Mouse (Mus musculus): ENCODE measurements around the gene Ptprcap. TPM values are rescaled to one million over a fixed set of nuclear protein-coding genes. Genes with fewer than 3 reads are reported as not detected.
"Not testable (repeated sequence)": the region's sequence is repeated elsewhere in the genome, so short reads cannot be mapped to it uniquely, and the experiment has no call there.

Gene Ptprcap
- polyA plus RNA-seq, 1 experiment from 2014 or later = 1.1 TPM

DNA sequence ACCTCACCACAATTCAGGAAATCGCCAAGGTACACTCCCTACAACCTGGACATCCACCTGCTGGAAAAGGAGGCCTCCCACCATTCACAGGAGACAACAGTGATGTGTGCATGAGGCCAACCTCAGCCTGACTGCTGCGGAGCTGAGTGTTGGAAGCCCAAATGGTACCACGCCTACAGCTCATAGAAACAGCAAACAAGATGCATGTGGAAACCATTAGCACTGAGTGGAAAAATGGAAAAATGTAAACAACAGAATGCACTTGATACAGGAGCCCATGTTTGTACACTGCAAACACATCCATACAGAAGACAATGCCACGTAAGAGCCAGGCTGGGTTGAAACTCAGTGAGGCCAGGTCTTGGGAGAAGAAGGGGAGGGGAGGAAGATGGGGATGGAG, 29.0 kb upstream of the Ptprcap start:
- H3K9ac ChIP-seq (replicated peaks; ENCODE audit: low read length) = no peak overlapping the region
- 68% methylated on average over 4 of the region's 4 CpGs for WGBS
- H3K27me3 ChIP-seq (ENCODE audit: insufficient read depth, low read length) = no peaks in the 10 kb centered on the region
- peaks cover 14% of the 10 kb centered on the region for H3K36me3 ChIP-seq (ENCODE audit: insufficient read depth, low read length)
- H3K4me1 ChIP-seq (ENCODE audit: insufficient read depth, low read length) = peaks cover 32% of the 10 kb centered on the region
- no peak for ATAC-seq (ENCODE audit: low FRiP score, low TSS enrichment)
- H3K27ac ChIP-seq (ENCODE audit: low read length) = no peak overlapping the region
- H3K9me3 ChIP-seq (ENCODE audit: low read length) = no peaks in the 10 kb centered on the region
- H3K4me2 ChIP-seq (replicated peaks; ENCODE audit: low read depth, low read length) = no peak overlapping the region
- no peak overlapping the region for H3K4me3 ChIP-seq (ENCODE audit: low read length)

DNA sequence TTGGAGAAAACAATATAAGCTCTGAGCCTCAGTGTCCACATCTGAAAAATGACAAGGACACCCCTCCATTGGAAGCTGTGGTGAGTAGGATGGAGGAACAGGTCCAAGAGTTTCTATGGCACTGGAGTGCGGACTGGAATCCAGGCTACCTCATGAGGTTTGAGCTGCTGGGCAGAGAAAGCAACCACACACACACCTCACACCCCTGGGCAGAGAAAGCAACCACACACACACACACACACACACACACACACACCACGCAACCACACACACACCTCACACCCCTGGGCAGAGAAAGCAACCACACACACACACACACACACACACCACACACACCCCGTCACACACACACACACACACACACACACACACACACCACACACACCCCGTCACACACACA, 28.1 kb upstream of the Ptprcap start:
- peak overlapping the region; percentile 62 for H3K4me2 ChIP-seq (replicated peaks; ENCODE audit: low read depth, low read length)
- H3K27ac ChIP-seq (ENCODE audit: low read length) = 0 out of 2 replicates have a peak overlapping the region, but pooled peaks have one; percentile 52
- peaks cover 28% of the 10 kb centered on the region for H3K4me1 ChIP-seq (ENCODE audit: insufficient read depth, low read length)
- peaks cover 15% of the 10 kb centered on the region for H3K36me3 ChIP-seq (ENCODE audit: insufficient read depth, low read length)
- peak; percentile 33 for ATAC-seq (ENCODE audit: low FRiP score, low TSS enrichment)
- H3K9ac ChIP-seq (replicated peaks; ENCODE audit: low read length) = peak overlapping the region; percentile 52; the same call in 1 of the 2 replicates
- H3K27me3 ChIP-seq (ENCODE audit: insufficient read depth, low read length); H3K9me3 ChIP-seq (ENCODE audit: low read length): not testable (repeated sequence)
- peak overlapping the region; percentile 70 for H3K4me3 ChIP-seq (ENCODE audit: low read length)
- 12% methylated on average over 2 of the region's 4 CpGs for WGBS

DNA sequence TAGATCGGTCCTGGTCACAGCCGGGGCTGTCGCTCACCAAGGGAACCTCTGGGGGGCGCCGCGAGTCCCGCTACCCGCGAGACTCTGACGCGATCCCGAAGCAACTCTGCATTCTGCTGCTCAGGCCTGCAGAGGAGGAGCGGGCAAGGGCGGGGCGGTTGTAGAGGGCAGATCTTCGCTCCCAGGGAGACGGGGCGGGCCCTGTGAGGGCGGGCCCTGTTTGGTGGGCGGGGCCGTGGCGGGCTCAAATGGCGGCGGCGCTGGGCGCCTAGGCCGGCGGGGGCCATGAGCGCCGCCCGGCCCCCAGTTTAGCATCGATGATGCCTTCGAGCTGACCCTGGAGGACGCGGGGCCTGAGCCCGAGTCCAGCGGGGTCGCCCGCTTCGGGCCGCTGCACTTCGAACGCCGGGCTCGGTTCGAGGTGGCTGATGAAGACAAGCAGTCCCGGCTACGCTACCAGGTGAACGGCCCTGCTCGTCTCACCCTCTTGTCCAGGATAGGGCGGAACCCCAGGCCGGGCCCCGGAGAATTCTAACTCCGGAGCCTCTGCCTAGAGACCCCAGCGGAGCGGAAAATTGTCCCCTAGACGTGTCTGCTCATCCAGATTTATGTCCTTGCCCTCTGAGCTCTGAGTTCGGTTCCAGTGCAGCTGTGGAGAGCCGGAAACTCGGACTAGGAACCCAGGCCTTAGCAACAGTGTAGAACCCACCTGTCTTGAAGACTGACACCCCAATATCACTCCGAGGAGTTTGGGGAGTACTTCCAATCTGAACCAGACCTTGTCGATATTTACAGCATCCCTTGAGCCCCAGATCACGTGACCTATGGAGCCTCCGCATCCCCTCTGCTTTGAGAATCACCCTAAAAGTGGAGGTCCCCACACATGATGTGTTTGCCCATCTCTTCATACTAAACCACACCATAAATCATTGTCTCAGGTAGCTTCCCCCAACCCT, 27.4 kb upstream of the Ptprcap start, which contains the start of gene Aip:
Gene Aip, minus strand, starts transcription at position 118 of the 956 bp plus-strand sequence.
- peak within 1 kb of the TSS; percentile 57 for H3K27ac ChIP-seq (ENCODE audit: low read length)
- H3K9ac ChIP-seq (replicated peaks; ENCODE audit: low read length) = peak within 1 kb of the TSS; percentile 87
- H3K36me3 ChIP-seq (ENCODE audit: insufficient read depth, low read length) = peaks cover 16% of the 10 kb centered on the region
- H3K4me1 ChIP-seq (ENCODE audit: insufficient read depth, low read length) = peaks cover 20% of the 10 kb centered on the region
- peak; percentile 96 for ATAC-seq (ENCODE audit: low FRiP score, low TSS enrichment)
- no peaks in the 10 kb centered on the region for H3K9me3 ChIP-seq (ENCODE audit: low read length)
- peak within 1 kb of the TSS; percentile 70 for H3K4me3 ChIP-seq (ENCODE audit: low read length)
- peak within 1 kb of the TSS; percentile 62 for H3K4me2 ChIP-seq (replicated peaks; ENCODE audit: low read depth, low read length)
- no peaks in the 10 kb centered on the region for H3K27me3 ChIP-seq (ENCODE audit: insufficient read depth, low read length)
- WGBS = under 1% methylated on average over 58 of the region's 64 CpGs

DNA sequence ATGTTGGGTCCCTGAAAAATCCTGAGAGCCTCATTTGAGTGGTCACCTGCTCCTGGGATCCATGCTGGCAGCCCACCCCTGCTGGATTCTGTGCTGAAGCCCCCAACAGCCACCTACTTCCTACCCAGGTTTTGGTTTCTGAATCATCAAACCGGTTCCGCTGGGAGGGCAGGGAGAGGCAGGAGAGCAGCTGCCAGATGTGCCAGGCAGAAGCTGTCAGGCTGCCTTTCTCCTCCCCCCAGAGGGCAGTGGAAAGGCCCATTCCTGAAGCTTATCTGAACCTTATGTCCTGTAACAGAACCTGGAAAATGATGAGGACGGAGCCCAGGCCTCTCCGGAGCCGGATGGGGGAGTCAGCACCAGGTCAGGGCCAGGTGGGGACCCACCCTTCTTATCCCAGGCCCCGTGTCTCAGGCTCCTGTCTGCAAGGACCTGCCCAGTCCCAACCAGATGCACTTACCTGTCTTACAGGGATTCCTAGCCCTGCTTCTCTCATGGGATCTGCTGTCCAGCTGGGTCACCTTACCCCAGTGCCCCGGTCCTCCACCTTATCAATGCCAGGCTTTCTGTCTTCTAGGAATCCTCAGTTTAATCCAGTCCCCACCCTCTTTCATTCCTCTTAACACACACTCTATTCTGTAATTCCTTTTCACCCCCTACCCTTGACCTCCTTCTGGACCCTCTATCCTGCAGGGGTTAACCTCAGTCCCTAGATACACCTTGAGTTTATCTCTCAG, 26.5 kb upstream of the Ptprcap start:
- Histone ChIP-seq H3K4me3 (ENCODE audit: low read length) (peak overlapping the region; percentile 70), H3K36me3 (ENCODE audit: insufficient read depth, low read length) (peaks cover 24% of the 10 kb centered on the region), H3K27ac (ENCODE audit: low read length) (no peak overlapping the region), H3K9me3 (ENCODE audit: low read length) (no peaks in the 10 kb centered on the region), H3K27me3 (ENCODE audit: insufficient read depth, low read length) (no peaks in the 10 kb centered on the region), H3K9ac (replicated peaks; ENCODE audit: low read length) (peak overlapping the region; percentile 87), H3K4me1 (ENCODE audit: insufficient read depth, low read length) (peaks cover 20% of the 10 kb centered on the region), H3K4me2 (replicated peaks; ENCODE audit: low read depth, low read length) (peak overlapping the region; percentile 62)
- WGBS = 35% methylated on average over 7 of the region's 7 CpGs
- ATAC-seq (ENCODE audit: low FRiP score, low TSS enrichment) = no peak

DNA sequence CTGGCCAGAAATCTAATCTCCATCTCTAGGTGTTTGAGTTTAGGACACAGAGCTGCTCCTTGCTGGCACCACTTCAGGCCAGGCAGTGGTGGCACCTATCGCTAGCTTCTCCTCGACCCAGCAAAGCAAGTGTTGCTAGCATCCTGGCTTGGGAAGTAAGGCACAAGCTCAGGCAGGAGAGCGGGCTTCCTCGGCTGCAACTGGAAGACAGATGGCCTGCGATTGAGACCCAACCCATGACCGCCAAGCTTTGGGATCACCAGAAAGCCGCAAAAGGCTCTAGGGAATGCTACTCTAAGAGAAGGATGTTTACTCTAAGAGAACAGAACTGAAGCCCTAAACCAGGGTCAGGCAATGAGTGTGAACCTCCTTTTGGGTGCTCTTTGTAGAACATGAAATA, 23.9 kb upstream of the Ptprcap start:
- Histone ChIP-seq H3K9me3 (ENCODE audit: low read length) (no peaks in the 10 kb centered on the region), H3K9ac (replicated peaks; ENCODE audit: low read length) (no peak overlapping the region), H3K27me3 (ENCODE audit: insufficient read depth, low read length) (no peaks in the 10 kb centered on the region), H3K4me1 (ENCODE audit: insufficient read depth, low read length) (peaks cover 20% of the 10 kb centered on the region), H3K27ac (ENCODE audit: low read length) (no peak overlapping the region), H3K4me2 (replicated peaks; ENCODE audit: low read depth, low read length) (no peak overlapping the region), H3K4me3 (ENCODE audit: low read length) (no peak overlapping the region), H3K36me3 (ENCODE audit: insufficient read depth, low read length) (peaks cover 34% of the 10 kb centered on the region)
- WGBS = 92% methylated on average over 7 of the region's 7 CpGs
- no peak for ATAC-seq (ENCODE audit: low FRiP score, low TSS enrichment)

DNA sequence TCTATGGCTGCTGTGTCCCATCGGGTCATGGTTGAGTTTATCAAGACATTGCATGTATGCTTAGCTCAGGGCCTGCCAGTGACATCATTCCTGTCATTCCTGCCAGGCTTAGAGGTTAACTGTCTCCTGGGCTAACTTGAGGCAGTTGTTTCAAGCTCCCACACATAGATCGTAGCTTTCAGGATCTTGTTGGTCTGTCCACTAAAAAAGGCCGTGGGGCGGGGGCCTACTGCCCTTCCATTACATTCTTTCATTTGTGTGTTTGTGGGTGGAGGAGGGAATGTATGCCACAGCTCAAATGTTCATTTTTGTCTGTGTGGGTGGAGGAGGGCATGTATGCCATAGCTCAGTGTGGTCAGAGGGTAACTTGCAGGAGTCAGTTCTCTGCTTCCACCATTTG, 23.3 kb upstream of the Ptprcap start:
- Histone ChIP-seq H3K36me3 (ENCODE audit: insufficient read depth, low read length) (peaks cover 34% of the 10 kb centered on the region), H3K27ac (ENCODE audit: low read length) (no peak overlapping the region), H3K9me3 (ENCODE audit: low read length) (no peaks in the 10 kb centered on the region), H3K4me1 (ENCODE audit: insufficient read depth, low read length) (peaks cover 13% of the 10 kb centered on the region), H3K4me2 (replicated peaks; ENCODE audit: low read depth, low read length) (no peak overlapping the region), H3K27me3 (ENCODE audit: insufficient read depth, low read length) (no peaks in the 10 kb centered on the region), H3K9ac (replicated peaks; ENCODE audit: low read length) (no peak overlapping the region), H3K4me3 (ENCODE audit: low read length) (no peak overlapping the region)
- WGBS = 67% methylated on average over 4 of the region's 4 CpGs
- ATAC-seq (ENCODE audit: low FRiP score, low TSS enrichment) = no peak

DNA sequence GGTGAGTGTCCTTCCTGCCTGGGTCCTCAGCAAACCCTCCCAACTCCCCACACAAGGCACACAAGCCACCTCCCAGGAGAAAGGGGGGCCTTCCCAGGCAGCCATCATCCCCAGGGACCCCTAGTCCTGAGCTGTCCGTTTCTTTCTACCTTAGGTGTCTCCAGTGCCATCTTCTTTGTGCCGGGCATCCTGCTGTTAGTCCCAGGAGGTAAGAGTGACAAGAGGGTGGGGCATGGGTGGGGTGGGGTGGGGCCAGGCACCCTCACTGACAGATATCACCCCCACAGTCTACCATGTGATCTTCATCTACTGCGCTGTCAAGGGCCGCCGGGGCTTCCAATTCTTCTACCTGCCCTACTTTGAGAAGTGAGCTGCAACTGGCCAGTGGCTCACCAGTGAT, 22.3 kb upstream of the Ptprcap start:
- peaks cover 12% of the 10 kb centered on the region for H3K4me1 ChIP-seq (ENCODE audit: insufficient read depth, low read length)

DNA sequence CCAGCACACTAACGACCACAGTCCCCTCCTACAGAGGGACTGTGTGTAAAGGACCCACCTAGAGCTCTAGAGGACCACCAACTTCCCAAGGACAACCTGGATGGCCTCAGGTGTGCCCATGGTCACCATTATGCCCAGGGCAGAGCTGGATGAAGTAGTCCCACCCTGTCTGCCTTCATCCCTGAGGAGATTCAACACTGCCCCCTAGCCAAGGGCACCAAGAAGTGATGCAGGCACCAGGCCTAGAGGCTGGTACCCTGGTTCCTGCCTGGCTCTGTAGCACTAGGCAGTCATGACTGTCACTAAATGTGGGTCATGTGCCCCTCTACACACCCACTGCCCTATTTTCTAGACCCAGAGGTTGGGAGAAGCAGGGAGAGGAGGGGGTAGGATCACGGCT, 21.6 kb upstream of the Ptprcap start:
- Histone ChIP-seq H3K27me3 (ENCODE audit: insufficient read depth, low read length) (no peaks in the 10 kb centered on the region), H3K9me3 (ENCODE audit: low read length) (no peaks in the 10 kb centered on the region), H3K4me2 (replicated peaks; ENCODE audit: low read depth, low read length) (no peak overlapping the region), H3K36me3 (ENCODE audit: insufficient read depth, low read length) (peaks cover 34% of the 10 kb centered on the region), H3K27ac (ENCODE audit: low read length) (no peak overlapping the region), H3K4me1 (ENCODE audit: insufficient read depth, low read length) (peaks cover 7% of the 10 kb centered on the region), H3K4me3 (ENCODE audit: low read length) (no peak overlapping the region), H3K9ac (replicated peaks; ENCODE audit: low read length) (no peak overlapping the region)
- no peak for ATAC-seq (ENCODE audit: low FRiP score, low TSS enrichment)
- WGBS = 79% methylated on average over 2 of the region's 2 CpGs

More for the DNA sequence above, 22.3 kb upstream of the Ptprcap start:
- no peak overlapping the region for H3K4me2 ChIP-seq (replicated peaks; ENCODE audit: low read depth, low read length)
- no peak overlapping the region for H3K9ac ChIP-seq (replicated peaks; ENCODE audit: low read length)
- H3K36me3 ChIP-seq (ENCODE audit: insufficient read depth, low read length) = peaks cover 34% of the 10 kb centered on the region
- H3K27ac ChIP-seq (ENCODE audit: low read length) = no peak overlapping the region
- 87% methylated on average over 5 of the region's 5 CpGs for WGBS
- ATAC-seq (ENCODE audit: low FRiP score, low TSS enrichment) = no peak
- H3K4me3 ChIP-seq (ENCODE audit: low read length) = no peak overlapping the region
- H3K9me3 ChIP-seq (ENCODE audit: low read length) = no peaks in the 10 kb centered on the region
- H3K27me3 ChIP-seq (ENCODE audit: insufficient read depth, low read length) = no peaks in the 10 kb centered on the region

DNA sequence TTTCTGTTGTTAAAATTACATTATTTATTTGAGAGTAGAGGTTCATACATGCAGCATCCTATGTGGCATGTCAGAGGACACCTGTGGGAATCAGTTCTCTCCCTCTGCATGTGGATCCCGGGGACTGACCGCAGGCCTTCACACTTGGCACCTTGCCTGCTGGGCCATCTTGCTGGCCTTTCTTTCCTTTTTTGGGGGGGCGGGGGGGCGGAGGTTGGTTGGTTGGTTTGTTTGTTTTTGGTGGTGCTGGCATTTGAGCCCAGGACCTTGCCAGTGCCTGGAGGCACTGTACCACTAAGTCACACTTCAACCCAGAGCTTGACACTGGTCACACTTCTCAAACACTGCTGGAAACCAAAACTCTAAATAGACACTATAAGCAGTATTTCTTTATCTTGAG, 19.1 kb upstream of the Ptprcap start:
- Histone ChIP-seq H3K9ac (replicated peaks; ENCODE audit: low read length) (no peak overlapping the region), H3K36me3 (ENCODE audit: insufficient read depth, low read length) (peaks cover 21% of the 10 kb centered on the region), H3K27me3 (ENCODE audit: insufficient read depth, low read length) (no peaks in the 10 kb centered on the region), H3K4me2 (replicated peaks; ENCODE audit: low read depth, low read length) (no peak overlapping the region), H3K9me3 (ENCODE audit: low read length) (no peaks in the 10 kb centered on the region), H3K4me3 (ENCODE audit: low read length) (no peak overlapping the region), H3K4me1 (ENCODE audit: insufficient read depth, low read length) (no peaks in the 10 kb centered on the region), H3K27ac (ENCODE audit: low read length) (no peak overlapping the region)
- no peak for ATAC-seq (ENCODE audit: low FRiP score, low TSS enrichment)
- WGBS = 88% methylated on average over 4 of the region's 4 CpGs
